Mouse (Mus musculus): ENCODE measurements around the gene Cep41. TPM values are rescaled to one million over a fixed set of nuclear protein-coding genes. Genes with fewer than 3 reads are reported as not detected.

Cep41 gene
- total RNA-seq, 2 experiments from 2014 or later, result 2.9 to 3.1 TPM

DNA sequence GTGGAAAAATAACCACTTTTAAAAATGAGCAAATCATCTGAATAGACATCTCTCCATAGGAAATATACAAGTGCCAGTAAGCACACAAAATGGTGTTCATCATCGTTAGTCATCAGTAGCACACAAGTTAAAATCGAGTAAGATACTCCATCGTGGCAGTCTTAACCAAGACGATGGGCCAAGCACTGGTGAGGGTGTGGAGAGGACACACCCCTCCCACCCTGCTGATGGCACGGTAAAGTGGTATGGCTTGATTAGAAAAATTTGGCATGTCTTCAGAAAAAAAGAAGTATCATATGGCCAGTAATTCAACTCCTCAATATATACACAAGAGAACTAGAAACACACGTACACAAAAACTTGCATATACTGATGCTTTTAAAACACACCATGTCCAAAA lies 17.0 kb downstream of the Cep41 start:
- intact Hi-C loops (cut with DNase I), result no loop called here
- DNase-seq, result no peak

DNA sequence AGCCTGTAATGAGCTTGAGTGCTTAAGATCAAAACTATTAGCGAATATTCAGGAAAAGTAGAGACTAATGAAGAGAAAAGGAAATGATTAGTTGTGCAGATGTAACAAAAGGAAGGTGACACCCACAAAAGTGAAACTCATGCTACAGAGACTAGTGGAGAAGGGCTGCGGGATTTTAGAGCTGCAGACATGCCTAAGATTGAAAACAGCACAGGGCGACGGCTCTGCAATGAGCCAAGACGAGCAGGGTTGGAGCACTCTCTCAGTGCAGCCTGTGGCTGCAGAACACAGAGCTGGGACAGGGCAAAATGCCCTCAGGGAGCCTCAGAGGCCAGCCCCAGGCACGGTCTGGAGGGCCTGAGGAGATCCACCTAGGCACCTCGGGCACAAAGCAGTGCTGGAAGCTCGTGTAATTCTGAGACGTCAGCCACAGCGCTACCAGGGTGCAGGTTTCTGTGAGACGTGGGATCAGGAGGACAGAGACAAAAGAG lies 18.2 kb downstream of the Cep41 start:
- intact Hi-C loops (cut with DNase I), result no loop called here
- peak; percentile 34 to 49 for DNase-seq

GRCm38 (mm10) chr6:30674714-30675280 lies 18.8 kb downstream of the Cep41 start:
- DNase-seq, result no peak
- intact Hi-C loops (cut with DNase I), result no loop called here

DNA sequence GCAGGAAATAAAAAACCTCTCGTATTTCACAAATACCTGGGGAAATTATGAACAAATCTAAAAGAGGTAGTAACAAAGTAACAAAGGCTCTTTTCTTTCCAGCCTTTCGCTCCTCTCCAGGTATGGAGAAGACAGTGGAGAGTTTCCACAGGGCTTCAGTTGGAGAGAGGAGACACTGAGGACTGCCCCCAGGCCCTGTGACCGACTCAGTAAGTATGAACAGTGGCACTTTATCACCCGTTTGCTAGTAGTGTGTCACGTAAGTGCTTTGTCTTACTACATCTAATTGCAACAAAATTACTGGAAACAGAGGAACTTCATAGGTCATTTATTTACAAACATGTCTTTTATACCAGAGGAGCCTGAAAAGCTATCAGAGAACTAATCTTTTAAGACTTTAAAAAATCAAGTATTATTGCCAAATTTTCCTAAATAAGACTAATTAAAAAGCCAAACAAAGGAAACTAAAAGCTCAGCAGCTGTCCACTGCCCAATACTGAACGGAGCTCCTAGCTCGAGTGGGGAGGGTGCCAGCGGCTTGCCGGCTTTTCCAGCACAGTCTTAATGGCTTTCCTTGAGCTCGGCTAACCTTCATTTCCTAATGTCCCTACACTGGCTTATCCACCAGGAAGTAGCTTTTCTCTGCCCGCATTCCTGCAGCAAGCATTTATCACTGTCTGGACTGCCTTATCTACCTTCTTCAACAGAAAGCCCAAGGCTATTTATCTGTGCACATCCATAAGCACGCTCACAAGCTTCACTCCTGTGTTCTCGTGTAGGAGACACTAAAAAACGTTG lies 19.6 kb downstream of the Cep41 start:
- intact Hi-C loops (cut with DNase I), result no loop called here

GRCm38 (mm10) chr6:30671696-30672095 lies 21.9 kb downstream of the Cep41 start:
- intact Hi-C loops (cut with DNase I), result no loop called here
- DNase-seq, result no peak

More for the DNA sequence above, 19.6 kb downstream of the Cep41 start:
- DNase-seq, result peak; percentile 28 to 56

GRCm38 (mm10) chr6:30667585-30667984 lies 26.0 kb downstream of the Cep41 start:
- intact Hi-C loops (cut with DNase I), result no loop called here

DNA sequence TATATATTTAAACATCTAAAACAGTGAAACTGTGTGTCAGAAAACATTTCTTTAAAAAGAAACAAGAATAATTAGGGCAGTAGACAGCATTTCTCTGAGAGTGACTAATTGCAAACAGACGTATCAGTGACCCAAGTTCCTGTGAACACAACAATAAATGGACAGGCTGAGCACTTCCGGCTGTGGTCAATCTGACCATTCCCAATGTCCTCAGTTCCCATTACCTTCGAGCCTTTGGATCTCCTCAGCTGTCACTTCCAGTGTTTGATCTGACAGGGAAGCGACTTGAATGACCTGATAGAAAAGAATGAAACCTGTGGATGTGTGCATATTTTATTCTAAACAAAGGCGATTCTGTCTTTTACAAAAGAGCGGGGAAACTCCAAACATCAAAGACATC lies 27.5 kb downstream of the Cep41 start:
- intact Hi-C loops (cut with DNase I), result no loop called here
- DNase-seq, result no peak

More at GRCm38 (mm10) chr6:30667585-30667984, 26.0 kb downstream of the Cep41 start:
- no peak for DNase-seq

- intact Hi-C loops (cut with DNase I), result no loop called here
- DNase-seq, result no peak
Measured at GRCm38 (mm10) chr6:30665296-30665695, 28.3 kb downstream of the Cep41 start.

- intact Hi-C loops (cut with DNase I), result no loop called here
- no peak for DNase-seq
Measured at GRCm38 (mm10) chr6:30664776-30665175, 28.8 kb downstream of the Cep41 start.

GRCm38 (mm10) chr6:30658619-30659018 lies 34.9 kb downstream of the Cep41 start:
- intact Hi-C loops (cut with DNase I), result no loop called here
- no peak for DNase-seq

- intact Hi-C loops (cut with DNase I), result no loop called here
- no peak for DNase-seq
Measured at GRCm38 (mm10) chr6:30657279-30657678, 36.3 kb downstream of the Cep41 start.

- intact Hi-C loops (cut with DNase I), result no loop called here
- no peak for DNase-seq
Measured at GRCm38 (mm10) chr6:30654932-30655331, 38.6 kb downstream of the Cep41 start.

- intact Hi-C loops (cut with DNase I), result no loop called here
- no peak for DNase-seq
Measured at GRCm38 (mm10) chr6:30654402-30654859, 39.1 kb downstream of the Cep41 start.

DNA sequence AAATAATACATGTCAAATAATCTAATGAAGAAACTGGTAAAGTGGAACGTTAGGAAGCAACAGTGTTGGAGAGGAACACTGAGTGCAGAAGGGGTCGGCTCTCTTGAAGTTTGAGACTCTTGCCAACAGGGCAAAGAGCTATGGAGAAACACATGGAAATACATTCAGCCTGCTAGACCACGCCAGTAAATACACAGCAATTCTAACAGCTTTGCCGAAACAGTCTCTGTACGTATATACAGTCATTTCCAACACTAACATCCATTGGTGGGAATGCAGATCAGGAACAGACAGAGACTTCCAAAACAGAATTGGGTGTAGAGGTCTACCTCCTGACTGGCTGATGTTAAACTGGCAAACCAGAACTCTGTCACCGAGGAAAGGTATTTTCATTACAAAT lies 40.0 kb downstream of the Cep41 start:
- DNase-seq, result no peak
- intact Hi-C loops (cut with DNase I), result no loop called here

DNA sequence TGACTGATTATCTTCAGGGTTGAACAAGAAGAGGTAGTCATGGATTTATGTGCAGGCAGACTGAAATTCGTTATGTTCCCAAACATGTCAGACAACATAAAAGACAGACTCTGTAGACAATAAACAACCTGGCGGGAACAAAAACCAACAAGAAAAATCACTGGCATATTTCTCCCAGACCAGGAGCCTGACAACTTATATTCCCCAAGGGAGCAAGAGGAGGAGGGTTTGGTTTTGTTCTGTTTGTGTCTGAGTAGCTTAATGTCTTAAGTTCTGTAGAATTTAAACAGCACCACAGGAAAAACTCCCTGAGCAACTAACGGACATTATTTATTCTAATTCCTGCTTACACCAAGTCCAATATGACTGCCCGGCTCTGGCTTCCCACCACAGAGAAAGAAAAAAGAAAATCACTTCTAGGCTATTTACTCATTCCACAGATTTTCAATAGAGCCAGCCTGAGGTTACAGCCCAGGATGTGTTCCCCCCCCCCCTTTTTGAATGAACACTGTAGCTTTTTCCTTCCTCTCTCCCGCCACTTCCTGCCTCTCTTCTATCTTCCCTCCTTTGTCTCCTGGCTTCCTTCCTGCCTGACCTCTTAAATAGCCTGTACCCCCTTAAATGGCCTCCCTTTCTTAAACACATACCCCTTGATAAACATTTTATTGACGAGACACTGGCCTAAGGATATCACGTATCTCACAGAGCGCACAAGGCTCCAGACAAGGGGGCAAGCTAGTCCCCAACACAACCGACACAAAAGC lies 40.9 kb downstream of the Cep41 start:
- intact Hi-C loops (cut with DNase I), result no loop called here
- DNase-seq, result no peak

GRCm38 (mm10) chr6:30649651-30650296 lies 43.8 kb downstream of the Cep41 start:
- intact Hi-C loops (cut with DNase I), result no loop called here
- peak in 1 of 2 experiments; percentile 42 for DNase-seq

- DNase-seq, result no peak
- intact Hi-C loops (cut with DNase I), result no loop called here
Measured at GRCm38 (mm10) chr6:30645379-30645778, 48.2 kb downstream of the Cep41 start.

- intact Hi-C loops (cut with DNase I), result no loop called here
Measured at GRCm38 (mm10) chr6:30644462-30644861, 49.1 kb downstream of the Cep41 start.

DNA sequence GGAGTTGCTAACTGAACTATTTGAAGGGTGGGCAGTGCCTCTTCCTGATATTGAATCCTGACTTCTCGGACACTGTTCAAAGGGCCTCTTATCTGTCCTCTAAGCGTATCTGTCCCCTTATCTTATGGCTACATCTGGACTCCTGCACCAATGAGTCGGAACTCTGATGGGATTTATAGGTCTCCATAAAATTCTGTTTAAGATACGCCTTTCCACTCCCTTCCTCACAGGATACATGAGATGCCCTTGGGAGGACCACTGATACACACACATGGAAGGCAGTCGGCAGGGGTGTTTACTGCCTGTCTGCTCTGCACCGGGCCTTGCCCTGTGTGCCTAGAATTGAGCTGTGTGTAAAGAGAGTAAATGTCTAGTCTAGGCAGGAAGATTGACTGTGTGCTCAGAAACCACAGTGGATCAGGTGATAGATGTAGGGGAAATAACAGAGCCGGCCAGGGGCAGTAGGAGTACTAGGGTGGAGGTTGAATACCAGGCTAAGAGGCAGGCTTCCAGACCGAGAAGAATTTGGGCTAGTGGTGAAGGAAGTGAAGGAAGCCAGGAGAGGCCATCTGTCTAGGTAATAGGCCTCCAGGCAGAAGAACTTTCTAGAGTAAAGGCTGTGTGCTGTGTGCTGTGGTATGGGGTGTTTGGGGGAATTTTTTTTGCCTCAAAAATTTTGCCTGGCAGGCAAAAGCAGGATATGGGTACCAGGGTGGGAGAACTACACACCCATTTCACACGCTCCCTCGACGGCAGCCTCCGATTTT lies 49.7 kb downstream of the Cep41 start:
- intact Hi-C loops (cut with DNase I), result no loop called here
- DNase-seq, result no peak

More at GRCm38 (mm10) chr6:30644462-30644861, 49.1 kb downstream of the Cep41 start:
- no peak for DNase-seq
